Mouse (Mus musculus): ENCODE measurements at regions not wholly inside any gene's neighbourhood (a gene's known extent, or its start where the extent isn't known, plus 50 kb on each side); places are given as distances from the start of the nearest gene placed in this dataset.

DNA sequence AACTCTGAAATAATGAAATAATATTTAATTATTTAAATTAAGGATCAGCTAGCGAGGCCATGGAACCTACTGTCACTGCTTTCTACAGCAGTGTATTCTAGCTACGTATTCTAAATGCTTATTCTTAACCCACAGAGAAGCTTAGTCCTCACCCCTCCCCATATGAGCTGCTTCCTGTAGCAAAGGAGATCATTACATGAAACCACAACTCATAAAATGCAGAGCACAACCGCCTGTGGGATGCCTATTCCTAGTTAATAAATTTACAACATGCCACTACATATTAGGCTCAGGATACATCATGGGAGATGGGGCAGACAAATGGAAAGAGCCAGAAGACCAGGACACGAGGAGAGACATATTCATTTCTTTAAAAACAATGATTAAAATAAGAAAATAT is 87.8 kb upstream of the Klhl1 start:
- TF ChIP-seq CTCF (IDR thresholded peaks at IDR 0.05; ENCODE audit: low read depth, low read length): no peak
- no peak for TF ChIP-seq POLR2A (IDR thresholded peaks at IDR 0.05; ENCODE audit: borderline replicate concordance, low read depth, low read length)

Data from bone marrow macrophage, adult 2 months (primary cell).